Mouse (Mus musculus) midbrain, embryonic 14.5 days (tissue): ENCODE data around the gene Epx. TPM values are rescaled to one million over a fixed set of nuclear protein-coding genes. Genes with fewer than 3 reads are reported as not detected.
"Not testable (repeated sequence)": the region's sequence is repeated elsewhere in the genome, so short reads cannot be mapped to it uniquely, and the experiment has no call there.

Experiments used
- ATAC-seq: fragments of 200-750 bp; cut with Nextera tagmentation; 2 replicates; pipeline ENCODE4 v1.8.0; 2017; ENCODE audit warnings: moderate number of reproducible peaks, moderate library complexity; ENCODE audit not compliant: low FRiP score, low TSS enrichment
- DNase-seq: peaks from one replicate; pipeline ENCODE4 v3.0.0-alpha.2; 2015
- H3K27ac ChIP-seq: fragments of 300-500 bp; sonication (generic); replicated peaks from 2 replicates; pipeline ENCODE4 v1.5.1; 2014; ENCODE audit warnings: mild to moderate bottlenecking, low read depth, low read length, moderate library complexity
- H3K27me3 ChIP-seq: fragments of 300-500 bp; sonication (generic); 2 replicates; pipeline ENCODE4 v1.6.1; 2014; ENCODE audit warnings: low read length, control low read depth, mixed read lengths; ENCODE audit not compliant: control insufficient read depth, insufficient read depth
- H3K36me3 ChIP-seq: fragments of 300-500 bp; sonication (generic); 2 replicates; pipeline ENCODE4 v1.6.1; 2014; ENCODE audit warnings: low read length, control low read depth; ENCODE audit not compliant: control insufficient read depth, insufficient read depth
- H3K4me1 ChIP-seq: fragments of 300-500 bp; sonication (generic); 2 replicates; pipeline ENCODE4 v1.6.1; 2014; ENCODE audit warnings: mild to moderate bottlenecking, antibody characterized with exemption, low read length, control low read depth; ENCODE audit not compliant: control insufficient read depth, insufficient read depth
- H3K4me2 ChIP-seq: fragments of 300-500 bp; sonication (generic); 2 replicates; pipeline ENCODE4 v1.6.1; 2014; ENCODE audit warnings: mild to moderate bottlenecking, low read length, moderate library complexity
- H3K4me3 ChIP-seq: fragments of 300-500 bp; sonication (generic); replicated peaks from 2 replicates; pipeline ENCODE4 v1.5.1; 2014; ENCODE audit warnings: low read depth, low read length
- H3K9ac ChIP-seq: fragments of 300-500 bp; sonication (generic); replicated peaks from 2 replicates; pipeline ENCODE4 v1.6.1; 2014; ENCODE audit warnings: mild to moderate bottlenecking, low read length, moderate library complexity
- H3K9me3 ChIP-seq: fragments of 300-500 bp; sonication (generic); 2 replicates; pipeline ENCODE4 v1.6.1; 2016; ENCODE audit warnings: low read length, control low read depth, mixed read lengths; ENCODE audit not compliant: control insufficient read depth
- WGBS: fragments of 180-500 bp; shearing (Covaris S2); extraction: QIAGEN DNeasy Blood & Tissue Kit; methylation state at CpG from one replicate; pipeline ENCODE4 v1.1.7; 2014; 5-methylcytosine and 5-hydroxymethylcytosine counted together
- polyA plus RNA-seq: library from polyadenylated mRNA; unstranded; fragments of >200 nt; fragmentation: Nextera tagmentation; extraction: Ambion mirVana; gene quantifications from 2 replicates; pipeline ENCODE4 v1.2.1, GENCODE M21; 2014

The Epx gene
- polyA plus RNA-seq, 1 experiment from 2014 or later, result not detected

DNA sequence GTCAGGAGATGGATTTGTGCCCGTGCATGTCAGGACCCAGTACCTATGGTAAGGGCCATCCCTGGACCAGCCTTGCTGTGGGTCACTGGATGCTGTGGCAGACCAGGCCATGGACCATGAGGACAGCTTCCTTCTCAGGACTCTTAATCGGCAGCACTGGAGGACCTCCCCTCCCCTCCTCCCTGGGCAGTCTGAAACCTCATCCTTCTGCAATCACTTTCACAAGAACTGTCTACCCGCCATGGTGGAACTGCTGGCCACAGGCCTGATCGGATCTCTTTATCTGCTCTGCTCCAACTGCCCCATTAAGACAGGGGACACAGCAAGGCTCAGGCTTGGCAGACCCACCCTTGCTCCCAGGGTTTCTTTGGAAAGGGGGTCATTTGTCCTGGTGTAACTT lies 6.4 kb upstream of the Epx start:
- ATAC-seq (no peak), DNase-seq (no peak)
- no peaks in the 10 kb centered on the region for H3K27me3 ChIP-seq
- no peak overlapping the region for H3K4me2 ChIP-seq
- H3K9ac ChIP-seq, result no peak overlapping the region
- H3K27ac ChIP-seq, result no peak overlapping the region
- no peaks in the 10 kb centered on the region for H3K4me1 ChIP-seq
- 81% methylated on average over 4 of the region's 4 CpGs for WGBS
- no peaks in the 10 kb centered on the region for H3K9me3 ChIP-seq
- no peak overlapping the region for H3K4me3 ChIP-seq
- no peaks in the 10 kb centered on the region for H3K36me3 ChIP-seq

DNA sequence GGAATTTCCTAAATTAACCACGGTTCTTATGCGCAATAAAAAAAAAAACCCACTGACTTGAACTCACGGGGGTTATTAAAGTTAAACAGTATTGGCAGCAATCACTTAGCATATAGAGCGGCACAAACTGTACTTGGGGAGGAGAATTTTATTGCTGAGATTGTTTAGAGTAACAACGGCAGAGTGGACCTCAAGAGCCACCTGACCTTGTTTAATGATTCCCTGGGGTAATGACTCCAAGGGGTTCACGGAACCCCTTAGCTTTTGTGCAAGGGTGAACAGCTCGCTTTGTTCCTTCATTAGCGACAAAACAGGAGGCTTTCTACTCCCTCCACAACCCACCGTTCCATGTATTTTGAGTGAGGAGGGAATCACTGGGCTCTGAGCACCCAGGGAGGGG lies 4.5 kb upstream of the Epx start:
- no peaks in the 10 kb centered on the region for H3K36me3 ChIP-seq
- H3K9me3 ChIP-seq, result no peaks in the 10 kb centered on the region
- no peak overlapping the region for H3K4me2 ChIP-seq
- H3K4me1 ChIP-seq, result no peaks in the 10 kb centered on the region
- 76% methylated on average over 9 of the region's 9 CpGs for WGBS
- no peak overlapping the region for H3K27ac ChIP-seq
- no peak overlapping the region for H3K9ac ChIP-seq
- no peak overlapping the region for H3K4me3 ChIP-seq
- DNase-seq (no peak), ATAC-seq (no peak)
- H3K27me3 ChIP-seq, result no peaks in the 10 kb centered on the region

- Histone ChIP-seq H3K27ac (no peak overlapping the region), H3K27me3 (no peaks in the 10 kb centered on the region), H3K9me3 (no peaks in the 10 kb centered on the region), H3K4me1 (no peaks in the 10 kb centered on the region), H3K4me3 (no peak overlapping the region), H3K4me2 (no peak overlapping the region), H3K9ac (no peak overlapping the region), H3K36me3 (no peaks in the 10 kb centered on the region)
- ATAC-seq (no peak), DNase-seq (peak; percentile 19)
- 45% methylated on average over 8 of the region's 8 CpGs for WGBS
Observed at GRCm38 (mm10) chr11:87871766-87872165, 3.6 kb downstream of the Epx start.

- no peak overlapping the region for H3K4me3 ChIP-seq
- no peaks in the 10 kb centered on the region for H3K36me3 ChIP-seq
- no peaks in the 10 kb centered on the region for H3K4me1 ChIP-seq
- no peak overlapping the region for H3K4me2 ChIP-seq
- ATAC-seq (no peak), DNase-seq (no peak)
- H3K27me3 ChIP-seq, result no peaks in the 10 kb centered on the region
- no peaks in the 10 kb centered on the region for H3K9me3 ChIP-seq
- 78% methylated on average over 2 of the region's 2 CpGs for WGBS
- no peak overlapping the region for H3K27ac ChIP-seq
- H3K9ac ChIP-seq, result no peak overlapping the region
Observed at GRCm38 (mm10) chr11:87870096-87870495, 5.2 kb downstream of the Epx start.

GRCm38 (mm10) chr11:87866891-87867290 lies 8.4 kb downstream of the Epx start:
- WGBS, result 88% methylated on average over 1 of the region's 2 CpGs
- not testable (repeated sequence) for H3K27me3 ChIP-seq, H3K4me3 ChIP-seq, H3K27ac ChIP-seq, H3K9me3 ChIP-seq, ATAC-seq, H3K9ac ChIP-seq, DNase-seq, H3K4me2 ChIP-seq, H3K4me1 ChIP-seq
- H3K36me3 ChIP-seq, result peaks cover 10% of the 10 kb centered on the region

GRCm38 (mm10) chr11:87862805-87863204 lies 12.5 kb downstream of the Epx start:
- H3K27ac ChIP-seq, result no peak overlapping the region
- no peak overlapping the region for H3K9ac ChIP-seq
- no peak overlapping the region for H3K4me3 ChIP-seq
- WGBS, result 92% methylated on average over 13 of the region's 13 CpGs
- no peak for ATAC-seq
- H3K27me3 ChIP-seq, result no peaks in the 10 kb centered on the region
- no peak for DNase-seq
- no peaks in the 10 kb centered on the region for H3K4me1 ChIP-seq
- H3K36me3 ChIP-seq, result peaks cover 34% of the 10 kb centered on the region
- H3K9me3 ChIP-seq, result no peaks in the 10 kb centered on the region
- no peak overlapping the region for H3K4me2 ChIP-seq

DNA sequence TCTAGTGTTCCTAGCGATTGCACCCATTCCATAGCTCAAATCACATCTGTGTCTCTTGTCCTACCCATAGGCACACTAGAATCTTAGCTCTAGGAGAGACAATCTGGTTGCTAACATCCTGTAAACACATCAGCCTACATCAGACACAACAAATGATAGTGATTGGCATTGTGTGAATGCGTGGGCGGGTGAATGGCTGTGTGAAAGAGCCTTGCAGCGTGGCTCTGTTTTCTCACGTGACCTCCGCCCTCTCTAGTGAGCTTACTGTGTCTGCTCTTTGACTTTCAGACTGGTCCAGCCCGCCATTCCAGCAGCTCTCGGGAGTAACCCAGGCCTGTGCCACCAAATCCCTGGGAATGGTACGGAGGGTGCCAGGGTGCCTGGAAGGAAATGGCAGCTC lies 14.9 kb downstream of the Epx start:
- Histone ChIP-seq H3K9me3 (no peaks in the 10 kb centered on the region), H3K9ac (no peak overlapping the region), H3K4me3 (no peak overlapping the region), H3K36me3 (peaks cover 40% of the 10 kb centered on the region), H3K27ac (no peak overlapping the region), H3K4me1 (no peaks in the 10 kb centered on the region), H3K27me3 (no peaks in the 10 kb centered on the region), H3K4me2 (no peak overlapping the region)
- DNase-seq, result no peak
- ATAC-seq, result no peak
- WGBS, result 72% methylated on average over 9 of the region's 9 CpGs

- H3K9ac ChIP-seq, result no peak overlapping the region
- H3K4me1 ChIP-seq, result no peaks in the 10 kb centered on the region
- H3K27ac ChIP-seq, result no peak overlapping the region
- H3K36me3 ChIP-seq, result peaks cover 40% of the 10 kb centered on the region
- no peak overlapping the region for H3K4me2 ChIP-seq
- ATAC-seq, result no peak
- no peak overlapping the region for H3K4me3 ChIP-seq
- 92% methylated on average over 11 of the region's 11 CpGs for WGBS
- no peaks in the 10 kb centered on the region for H3K27me3 ChIP-seq
- no peaks in the 10 kb centered on the region for H3K9me3 ChIP-seq
- no peak for DNase-seq
Observed at GRCm38 (mm10) chr11:87859273-87859672, 16.1 kb downstream of the Epx start.

GRCm38 (mm10) chr11:87854550-87854949 lies 20.8 kb downstream of the Epx start:
- no peak for DNase-seq
- ATAC-seq, result no peak
- Histone ChIP-seq H3K36me3 (peaks cover 19% of the 10 kb centered on the region), H3K27ac (no peak overlapping the region), H3K4me1 (peaks cover 7% of the 10 kb centered on the region), H3K27me3 (no peaks in the 10 kb centered on the region), H3K9me3 (no peaks in the 10 kb centered on the region), H3K4me3 (no peak overlapping the region), H3K4me2 (no peak overlapping the region), H3K9ac (no peak overlapping the region)
- 89% methylated on average over 7 of the region's 7 CpGs for WGBS
